Mouse (Mus musculus): ENCODE results near the gene Adamtsl3.

DNA sequence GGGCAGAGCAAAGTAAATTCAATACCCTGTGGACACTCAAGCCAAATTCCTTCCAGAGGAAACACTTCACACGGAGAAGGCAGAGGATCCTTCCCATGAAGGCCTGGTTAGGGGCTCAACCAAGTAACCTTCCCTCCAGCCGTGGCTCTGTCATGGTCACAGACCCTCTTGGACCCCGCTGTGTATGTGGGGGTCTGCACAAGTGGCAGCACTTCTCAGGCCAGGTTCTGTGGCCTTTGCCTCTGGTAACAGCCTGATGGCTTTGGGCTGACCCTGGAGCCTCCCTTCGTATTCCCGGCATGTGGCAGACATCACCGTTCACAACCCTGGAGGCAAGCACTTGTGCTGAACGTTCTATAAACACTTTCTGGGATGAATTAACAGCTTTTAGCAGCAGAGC is 14.3 kb downstream of the Adamtsl3 start:
- TF ChIP-seq CTCF (IDR thresholded peaks at IDR 0.05; ENCODE audit: extremely low read depth, insufficient read depth, low read length) (no peak), POLR2A (IDR thresholded peaks at IDR 0.05; ENCODE audit: extremely low read depth, insufficient read depth, low read length) (no peak)

Data from cortical plate, adult 2 months (tissue).